Mouse (Mus musculus) ES-E14 (cell line): ENCODE data around the gene Astn1. TPM values are rescaled to one million over a fixed set of nuclear protein-coding genes. Genes with fewer than 3 reads are reported as not detected.

ENCODE experiments used
- DNase-seq: peaks from one replicate; pipeline ENCODE4 v3.0.0-alpha.2; 2013; ENCODE audit warnings: low read depth, low spot score
- H3K27ac ChIP-seq: 2 replicates; pipeline ENCODE4 v1.5.1; 2012; ENCODE audit warnings: low read depth, mild to moderate bottlenecking, low read length, moderate library complexity, mixed read lengths; ENCODE audit not compliant: poor library complexity, insufficient read depth, severe bottlenecking
- H3K36me3 ChIP-seq: 2 replicates; pipeline ENCODE4 v1.6.1; 2012; ENCODE audit warnings: mild to moderate bottlenecking, low read length, moderate library complexity, mixed read lengths; ENCODE audit not compliant: control insufficient read depth, poor library complexity, insufficient read depth, severe bottlenecking
- H3K4me1 ChIP-seq, 2 experiments: fragments of 150-350 bp in 1 of 2; sonication (generic) in 1 of 2; 2 replicates each; pipeline ENCODE4 v1.6.1; 2012; ENCODE audit warnings: low read length in 2 of 2, mild to moderate bottlenecking in 1 of 2, mixed read lengths in 1 of 2; ENCODE audit not compliant: control insufficient read depth in 2 of 2, insufficient read depth in 2 of 2, poor library complexity in 1 of 2
- H3K4me3 ChIP-seq, 2 experiments: fragments of 150-350 bp in 1 of 2; sonication (generic) in 1 of 2; 2 replicates each; pipeline ENCODE4 v1.5.1; 2012; ENCODE audit warnings: low read length in 2 of 2, low read depth in 1 of 2, mild to moderate bottlenecking in 1 of 2, mixed read lengths in 1 of 2; ENCODE audit not compliant: insufficient read depth in 1 of 2, poor library complexity in 1 of 2, severe bottlenecking in 1 of 2
- H3K9ac ChIP-seq: 2 replicates; pipeline ENCODE4 v1.6.1; 2012; ENCODE audit warnings: low read depth, mild to moderate bottlenecking, low read length, mixed read lengths; ENCODE audit not compliant: poor library complexity, insufficient read depth, severe bottlenecking
- H3K9me3 ChIP-seq: fragments of 150-350 bp; sonication (generic); 2 replicates; pipeline ENCODE4 v1.6.1; 2012; ENCODE audit warnings: low read depth, mild to moderate bottlenecking, low read length; ENCODE audit not compliant: control insufficient read depth, insufficient read depth
- CHD2 ChIP-seq: IDR thresholded peaks from 2 replicates; pipeline ENCODE4 v1.6.1; 2014; ENCODE audit warnings: mild to moderate bottlenecking, low read depth, low read length, inconsistent platforms
- HCFC1 ChIP-seq: IDR thresholded peaks from 2 replicates; pipeline ENCODE4 v1.6.1; 2012; ENCODE audit warnings: low read length, inconsistent platforms, borderline replicate concordance; ENCODE audit not compliant: insufficient read depth
- MAFK ChIP-seq: IDR thresholded peaks from 2 replicates; pipeline ENCODE4 v1.6.1; 2014; ENCODE audit warnings: mild to moderate bottlenecking, low read depth, low read length, inconsistent platforms; ENCODE audit not compliant: insufficient read depth
- ZC3H11A ChIP-seq: IDR thresholded peaks from 2 replicates; pipeline ENCODE4 v1.6.1; 2012; ENCODE audit warnings: low read depth, mild to moderate bottlenecking, inconsistent platforms, low read length, borderline replicate concordance
- ZNF384 ChIP-seq: IDR thresholded peaks from 2 replicates; pipeline ENCODE4 v1.6.1; 2012; ENCODE audit warnings: low read depth, low read length, inconsistent platforms
- in situ Hi-C, 2 experiments: fragments of 600-800 bp; cut with MboI; formaldehyde crosslinking; loops; one replicate each; pipeline ENCODE4 v1.15.1; 2025; ENCODE audit warnings: low sequenced_read_pairs in 2 of 2, inconsistent platforms in 1 of 2; ENCODE audit not compliant: unreplicated experiment in 2 of 2
- total RNA-seq: library from RNA; depleted of rRNA; stranded (reverse); fragments of 300-350 nt; gene quantifications from 2 replicates; pipeline ENCODE4 v1.2.3, GENCODE M21; 2012

Gene Astn1
- total RNA-seq, 1 experiment, result 0.85 TPM

- H3K4me3 ChIP-seq, result no peak overlapping the region
- no peak overlapping the region for H3K9ac ChIP-seq
- TF ChIP-seq ZNF384 (no peak), MAFK (no peak), HCFC1 (no peak), ZC3H11A (no peak), CHD2 (no peak)
- H3K36me3 ChIP-seq, result no peaks in the 10 kb centered on the region
- in situ Hi-C loops, result no loop called here
- no peak overlapping the region for H3K27ac ChIP-seq
- no peaks in the 10 kb centered on the region for H3K4me1 ChIP-seq
- H3K9me3 ChIP-seq, result no peaks in the 10 kb centered on the region
- no peak for DNase-seq
Measured at GRCm38 (mm10) chr1:158641306-158641705, 279.2 kb downstream of the Astn1 start.

GRCm38 (mm10) chr1:158642247-158642646, 280.2 kb downstream of the Astn1 start:
- no peaks in the 10 kb centered on the region for H3K36me3 ChIP-seq
- in situ Hi-C loops, result no loop called here
- TF ChIP-seq CHD2 (no peak), HCFC1 (no peak), ZC3H11A (no peak), MAFK (no peak), ZNF384 (no peak)

GRCm38 (mm10) chr1:158652799-158653198, 290.7 kb downstream of the Astn1 start:
- in situ Hi-C loops, result loop anchor here in 1 of 2 experiments (10.0 kb wide), 1 partner anchor 1088 kb away; no protein-coding TSS in a partner anchor
- Histone ChIP-seq H3K36me3 (no peaks in the 10 kb centered on the region), H3K4me1 (no peaks in the 10 kb centered on the region), H3K9me3 (no peaks in the 10 kb centered on the region), H3K9ac (no peak overlapping the region), H3K4me3 (no peak overlapping the region), H3K27ac (no peak overlapping the region)
- TF ChIP-seq CHD2 (no peak), MAFK (no peak), HCFC1 (no peak), ZNF384 (no peak), ZC3H11A (no peak)
- no peak for DNase-seq

More at GRCm38 (mm10) chr1:158642247-158642646, 280.2 kb downstream of the Astn1 start:
- Histone ChIP-seq H3K9me3 (no peaks in the 10 kb centered on the region), H3K27ac (no peak overlapping the region), H3K4me1 (no peaks in the 10 kb centered on the region), H3K4me3 (no peak overlapping the region), H3K9ac (no peak overlapping the region)
- no peak for DNase-seq

GRCm38 (mm10) chr1:158653808-158654520, 291.9 kb downstream of the Astn1 start:
- Histone ChIP-seq H3K27ac (no peak overlapping the region), H3K4me1 (no peaks in the 10 kb centered on the region), H3K9me3 (no peaks in the 10 kb centered on the region), H3K36me3 (no peaks in the 10 kb centered on the region), H3K4me3 (no peak overlapping the region), H3K9ac (no peak overlapping the region)
- in situ Hi-C loops, result loop anchor here in 1 of 2 experiments (10.0 kb wide), 1 partner anchor 1089 kb away; no protein-coding TSS in a partner anchor
- TF ChIP-seq ZC3H11A (no peak), CHD2 (no peak), ZNF384 (no peak), HCFC1 (no peak), MAFK (no peak)
- DNase-seq, result peak; percentile 48
